Mouse (Mus musculus) telencephalon, adult 2 months (tissue): Measurements from ENCODE around the gene Enpp3.

Source experiments
- DNase-seq: peaks from one replicate; pipeline ENCODE4 v3.0.0-alpha.2; 2011; ENCODE audit warnings: low read depth, low spot score

The Enpp3 gene

DNA sequence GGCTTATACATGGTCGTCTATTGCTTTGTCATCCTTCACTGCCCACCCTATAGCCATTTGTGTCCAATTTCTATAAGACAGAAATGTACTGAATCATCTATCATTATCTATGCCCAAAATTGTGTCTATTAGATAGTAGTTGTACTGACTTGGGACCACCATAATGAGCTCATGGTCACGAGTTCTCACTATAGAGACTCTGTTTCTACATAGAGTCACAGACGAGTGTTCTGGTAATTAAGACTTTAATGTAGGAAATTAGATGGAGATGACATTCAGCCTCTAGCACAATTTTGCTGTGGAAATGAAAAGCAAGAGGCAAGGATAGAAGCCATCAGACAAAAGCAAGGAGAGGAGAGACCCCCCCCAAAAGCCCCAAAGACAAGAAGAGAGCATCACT, 78.0 kb downstream of the Enpp3 start:
- no peak for DNase-seq

- DNase-seq: no peak
Observed at GRCm38 (mm10) chr10:24763257-24763656, 79.4 kb downstream of the Enpp3 start.

DNA sequence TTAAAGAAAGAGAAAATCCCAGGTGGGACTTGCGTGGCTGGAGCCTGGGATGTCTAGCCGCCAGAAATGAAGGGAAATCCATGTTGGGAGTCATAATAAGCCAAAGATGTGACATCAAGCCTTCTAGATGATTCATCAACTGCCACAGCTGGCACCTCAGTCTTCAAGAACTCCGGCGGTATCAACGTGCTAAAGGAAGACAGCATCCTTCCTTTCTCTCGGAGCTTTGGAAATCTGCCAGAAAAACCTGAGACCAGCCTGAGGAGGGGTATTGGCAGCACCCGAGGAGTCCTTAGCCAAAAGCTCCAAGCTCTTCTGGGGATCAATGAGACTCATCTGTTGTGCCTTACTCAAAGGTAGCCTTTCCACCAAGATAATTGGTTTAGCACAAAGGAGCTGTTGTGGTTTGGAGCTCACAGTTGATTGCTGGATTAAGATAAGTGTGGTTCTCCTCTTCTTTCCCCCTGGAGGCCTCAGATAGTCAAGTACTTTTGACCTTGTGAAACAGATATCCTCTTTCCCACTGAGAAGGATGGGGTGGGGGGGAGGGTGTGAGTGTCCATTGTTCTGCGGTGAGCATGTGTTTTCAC, 84.2 kb downstream of the Enpp3 start:
- DNase-seq: no peak

DNA sequence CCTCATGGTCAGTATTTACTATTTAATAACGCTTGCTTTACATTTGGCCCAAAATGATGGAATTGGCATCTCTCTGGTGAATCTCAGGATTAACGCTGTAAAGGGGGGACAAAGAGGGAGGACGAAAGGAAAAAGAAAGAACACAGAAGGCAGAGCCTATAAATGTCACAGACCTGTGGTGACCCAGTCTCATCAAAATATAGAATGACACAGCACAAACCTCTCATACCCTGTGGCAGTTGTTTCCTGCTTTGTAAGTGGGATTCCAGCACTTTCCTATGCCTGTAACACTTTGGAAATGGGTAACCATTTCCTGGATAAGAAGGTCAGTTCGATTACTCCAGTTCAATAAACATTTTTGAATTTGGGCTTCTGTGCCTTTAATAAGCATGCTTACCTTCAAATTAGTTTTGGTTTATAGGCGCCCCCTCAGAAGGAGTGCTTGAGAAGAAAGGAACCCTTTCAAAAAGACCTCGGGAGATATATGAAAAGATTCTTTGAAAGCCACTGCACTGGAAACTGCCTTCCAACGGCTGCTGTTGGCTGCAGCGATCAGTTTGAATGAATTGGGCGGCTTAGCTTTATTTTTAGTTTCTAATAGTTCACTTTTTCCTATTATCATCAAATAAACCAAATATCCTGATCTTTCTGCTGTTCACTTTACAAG, 87.6 kb downstream of the Enpp3 start:
- DNase-seq: no peak

- no peak for DNase-seq
Observed at GRCm38 (mm10) chr10:24754251-24754835, 88.3 kb downstream of the Enpp3 start.

DNA sequence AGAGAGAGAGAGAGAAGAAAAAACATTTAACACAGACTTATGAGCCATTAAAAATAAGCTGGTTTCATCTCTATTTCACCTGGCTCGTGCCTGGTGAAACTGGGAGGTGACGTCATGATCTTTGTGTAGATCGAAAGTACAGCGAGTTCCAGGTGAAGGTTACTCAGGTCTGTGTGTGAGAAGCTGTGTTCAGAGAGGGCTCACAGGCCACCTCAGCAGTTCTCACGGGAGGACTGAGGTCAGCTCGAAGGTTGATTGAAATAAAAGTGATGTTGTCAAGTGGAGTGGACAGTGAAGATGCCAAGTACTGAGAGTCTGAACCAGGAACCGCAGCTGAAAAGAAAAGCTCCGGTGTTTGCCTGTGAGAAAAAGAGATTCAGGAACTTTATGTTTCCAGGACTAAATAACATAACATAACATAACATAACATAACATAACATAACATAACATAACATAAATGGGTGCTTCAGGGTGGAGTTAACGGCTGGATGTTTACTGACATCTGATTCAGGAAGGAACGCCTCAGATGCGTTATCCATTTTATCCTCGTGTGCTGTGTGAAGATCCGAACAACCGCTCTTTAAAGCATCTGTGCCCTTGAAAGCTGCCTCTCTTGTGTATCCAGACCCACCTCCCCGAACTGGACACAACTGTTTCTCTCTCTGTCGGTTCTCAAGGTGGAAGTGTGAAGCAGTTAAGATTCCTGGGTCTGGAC, 88.9 kb downstream of the Enpp3 start:
- no peak for DNase-seq

- DNase-seq: no peak
Observed at GRCm38 (mm10) chr10:24742950-24743487, 99.6 kb downstream of the Enpp3 start.

- DNase-seq: no peak
Observed at GRCm38 (mm10) chr10:24741229-24742198, 101.1 kb downstream of the Enpp3 start.

DNA sequence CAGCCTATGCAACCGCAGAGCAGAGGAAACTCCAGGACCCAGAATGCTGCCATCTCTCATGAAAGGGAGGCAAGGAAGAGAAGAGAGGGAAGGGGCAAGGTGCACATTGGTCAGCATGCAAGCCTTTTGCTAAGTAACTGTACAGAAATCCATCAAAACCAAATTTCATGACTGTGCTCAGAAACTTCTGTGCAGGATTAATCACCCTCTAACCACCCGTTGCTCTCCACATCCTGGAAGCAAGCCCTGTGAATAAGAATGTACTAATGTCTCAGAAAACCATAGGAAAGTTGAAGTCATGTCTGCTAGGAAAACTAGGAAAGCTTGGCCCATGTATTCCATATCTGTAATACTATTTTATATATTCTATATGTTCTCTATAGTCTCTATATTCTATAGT, 103.5 kb downstream of the Enpp3 start:
- DNase-seq: no peak

DNA sequence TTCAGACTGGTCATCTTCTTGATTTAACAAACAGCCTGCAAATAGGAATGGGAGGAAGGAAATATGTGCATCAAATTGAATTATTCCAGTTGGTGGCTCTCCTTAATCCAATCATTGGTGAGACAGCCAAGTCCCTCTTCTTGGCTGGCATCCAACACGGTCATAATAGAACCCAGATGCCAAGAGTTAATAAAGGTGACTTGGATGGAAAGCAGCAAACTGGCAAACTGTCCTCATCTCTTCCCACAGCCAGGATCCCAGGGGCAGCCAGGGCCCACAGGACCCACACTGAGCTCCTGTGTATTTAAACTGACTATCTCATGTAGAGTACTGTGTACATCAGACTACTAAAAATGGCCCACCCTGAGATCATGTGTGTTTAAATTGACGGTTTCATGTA, 104.2 kb downstream of the Enpp3 start:
- no peak for DNase-seq

DNA sequence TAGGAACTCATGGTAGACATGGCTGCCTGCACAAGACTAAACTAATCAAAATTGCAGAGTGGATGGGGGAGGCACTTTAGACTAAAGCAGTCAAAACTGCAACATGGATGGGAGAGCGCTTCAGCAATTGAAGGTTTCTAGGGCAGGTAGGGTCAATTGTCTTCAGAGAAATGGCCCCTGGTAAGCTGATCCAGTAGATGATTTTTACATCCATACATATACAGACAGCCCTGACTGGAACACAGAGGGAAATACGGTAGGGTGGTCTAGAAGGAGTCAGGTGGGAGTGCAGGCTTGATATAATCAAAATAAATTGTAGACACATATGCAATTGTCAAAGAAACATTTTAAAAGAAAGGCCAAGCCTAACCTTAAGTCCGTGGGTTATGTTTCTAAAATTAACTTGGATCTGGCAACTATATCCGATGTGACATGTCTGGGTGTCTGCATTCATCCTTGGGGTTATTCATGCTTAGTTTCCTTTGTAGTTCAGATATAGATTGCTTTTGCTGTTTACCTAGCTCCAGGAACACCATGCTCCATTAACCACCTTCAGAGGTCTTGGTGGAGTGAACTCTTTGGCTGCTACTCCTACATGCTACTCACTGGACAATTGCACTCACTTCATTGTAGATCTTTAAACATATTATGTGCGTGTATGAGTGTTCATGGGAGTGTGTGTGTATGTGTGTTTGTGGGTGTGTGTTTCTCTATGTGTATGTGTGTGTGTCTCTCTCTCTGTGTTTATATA, 107.4 kb downstream of the Enpp3 start:
- DNase-seq: no peak

DNA sequence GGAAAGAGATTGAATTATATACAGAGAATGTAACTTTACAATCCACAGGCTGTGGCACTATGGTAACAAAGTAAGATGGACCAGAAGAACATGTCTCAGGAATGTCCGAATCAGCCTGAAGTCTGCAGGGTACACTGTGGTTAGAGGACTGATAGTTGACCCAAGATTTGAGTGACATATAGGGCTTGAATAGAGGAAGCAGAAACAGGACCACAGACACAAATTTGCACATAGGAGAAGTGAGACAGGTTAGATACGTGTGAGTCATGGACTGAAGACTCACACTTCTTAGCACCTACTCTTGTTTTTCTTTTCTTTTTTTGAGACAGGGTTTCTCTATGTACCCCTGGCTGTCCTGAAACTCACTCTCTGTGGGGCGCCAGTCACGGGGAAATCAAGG, 115.1 kb downstream of the Enpp3 start:
- no peak for DNase-seq

DNA sequence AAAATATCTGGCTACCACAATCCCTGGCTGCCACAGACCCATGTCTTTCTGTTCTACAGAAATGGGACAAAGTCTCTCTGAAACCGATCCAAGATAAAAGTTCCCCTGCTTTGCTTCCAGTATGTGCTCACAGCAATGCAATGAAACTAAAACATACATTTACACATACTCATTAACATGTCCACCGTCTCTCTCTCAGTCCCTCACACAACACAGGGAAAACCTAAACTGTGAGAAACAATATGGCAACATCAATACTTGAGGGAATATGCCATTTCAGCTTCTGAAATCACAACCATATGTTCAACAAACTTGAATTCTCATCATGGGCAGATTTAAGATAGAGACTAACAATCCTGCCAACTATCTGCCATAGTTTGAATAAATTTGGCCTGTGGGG, 117.4 kb downstream of the Enpp3 start:
- no peak for DNase-seq
